Mouse (Mus musculus) E14TG2a.4 (cell line): Measurements from ENCODE around the gene Ccnl2.

Experiments used
- CTCF ChIP-seq: conservative IDR thresholded peaks from 2 replicates; pipeline ENCODE4 v1.5.1; 2014; ENCODE audit warnings: low read length
- NANOG ChIP-seq: IDR thresholded peaks from 2 replicates; pipeline ENCODE4 v1.6.1; 2014; ENCODE audit warnings: borderline replicate concordance, low read length, mixed read lengths
- POU5F1 ChIP-seq: IDR thresholded peaks from 2 replicates; pipeline ENCODE4 v1.6.1; 2014; ENCODE audit warnings: low read length, borderline replicate concordance

DNA sequence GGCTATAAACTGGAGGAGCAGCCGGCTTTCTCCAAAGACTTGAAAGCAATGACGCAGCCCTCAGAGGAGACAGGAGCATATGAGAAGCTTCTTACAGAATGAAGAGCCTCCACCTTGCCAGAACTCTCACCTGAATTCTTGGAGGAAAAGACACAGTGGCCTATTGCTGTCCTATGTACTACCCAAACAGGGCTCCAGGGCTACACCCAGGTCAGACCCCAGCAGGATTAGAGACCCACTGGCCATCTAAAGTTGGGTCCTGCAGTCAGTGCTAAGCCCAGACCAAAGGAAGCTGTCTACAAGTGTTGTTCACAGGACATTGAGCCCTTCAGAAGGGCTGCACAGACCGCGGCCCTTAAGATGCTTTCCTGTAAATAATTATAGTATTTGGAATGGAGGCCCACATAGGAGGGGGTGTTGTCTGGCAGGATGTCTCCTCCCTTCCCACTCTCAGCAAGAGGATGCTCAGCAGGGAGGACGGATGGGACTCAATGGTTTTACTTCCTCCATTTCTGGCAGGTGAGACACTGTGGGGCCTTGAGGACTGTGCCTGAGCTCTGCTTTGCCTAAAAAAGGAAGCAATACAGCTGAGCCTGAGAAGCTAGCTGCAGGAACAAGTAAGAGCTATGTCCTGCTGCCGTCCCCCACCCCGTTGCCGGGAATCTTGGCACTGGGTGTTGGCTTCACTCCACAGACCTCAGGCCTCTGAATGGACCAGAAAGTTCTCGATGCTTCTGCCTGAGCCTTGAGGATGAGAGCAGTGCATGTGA lies 37.1 kb upstream of the Ccnl2 start:
- no peak for TF ChIP-seq CTCF
- TF ChIP-seq POU5F1, result no peak
- TF ChIP-seq NANOG, result no peak
